Mouse (Mus musculus) thymus, adult 2 months (tissue): ENCODE measurements around the gene Ahrr. TPM values are rescaled to one million over a fixed set of nuclear protein-coding genes. Genes with fewer than 3 reads are reported as not detected.

Source experiments
- DNase-seq: peaks from one replicate; pipeline ENCODE4 v3.0.0; 2021
- H3K27ac ChIP-seq: fragments of 200-500 bp; 2 replicates; pipeline ENCODE4 v1.5.1; 2012; ENCODE audit warnings: low read length, control low read depth; ENCODE audit not compliant: control insufficient read depth, insufficient read depth
- H3K27me3 ChIP-seq: fragments of 200-500 bp; 2 replicates; pipeline ENCODE4 v1.6.1; 2012; ENCODE audit warnings: mild to moderate bottlenecking, low read length, moderate library complexity, mixed read lengths; ENCODE audit not compliant: control insufficient read depth, insufficient read depth
- H3K36me3 ChIP-seq: fragments of 200-500 bp; 2 replicates; pipeline ENCODE4 v1.6.1; 2012; ENCODE audit warnings: mild to moderate bottlenecking, low read length, moderate library complexity; ENCODE audit not compliant: control insufficient read depth, insufficient read depth
- H3K4me1 ChIP-seq: fragments of 200-500 bp; replicated peaks from 2 replicates; pipeline ENCODE4 v1.6.1; 2012; ENCODE audit warnings: low read length; ENCODE audit not compliant: control insufficient read depth, insufficient read depth
- H3K4me3 ChIP-seq: fragments of 200-500 bp; 2 replicates; pipeline ENCODE4 v1.5.1; 2012; ENCODE audit warnings: mild to moderate bottlenecking, low read length, control low read depth, moderate library complexity; ENCODE audit not compliant: control insufficient read depth, insufficient read depth
- CTCF ChIP-seq: fragments of 200-500 bp; IDR thresholded peaks from 2 replicates; pipeline ENCODE4 v1.5.1; 2012; ENCODE audit warnings: mild to moderate bottlenecking, control low read depth, low read length, moderate library complexity, borderline replicate concordance; ENCODE audit not compliant: control insufficient read depth, poor library complexity, insufficient read depth; ENCODE audit errors: extremely low read depth
- POLR2A ChIP-seq: fragments of 200-500 bp; IDR thresholded peaks from 2 replicates; pipeline ENCODE4 v1.6.1; 2012; ENCODE audit warnings: mild to moderate bottlenecking, low read length, control low read depth, moderate library complexity; ENCODE audit not compliant: control insufficient read depth, poor library complexity, insufficient read depth; ENCODE audit errors: extremely low read depth
- WGBS: fragments of 180-500 bp; shearing (Covaris S2); methylation state at CpG from one replicate; pipeline ENCODE4 v1.1.7; 2018; 5-methylcytosine and 5-hydroxymethylcytosine counted together
- polyA plus RNA-seq: library from polyadenylated mRNA; depleted of rRNA; stranded (reverse); fragments of >200 nt; gene quantifications from 2 replicates; pipeline ENCODE4 v1.2.3, GENCODE M21; 2012

Ahrr gene
- polyA plus RNA-seq, 1 experiment: 0.51 TPM

DNA sequence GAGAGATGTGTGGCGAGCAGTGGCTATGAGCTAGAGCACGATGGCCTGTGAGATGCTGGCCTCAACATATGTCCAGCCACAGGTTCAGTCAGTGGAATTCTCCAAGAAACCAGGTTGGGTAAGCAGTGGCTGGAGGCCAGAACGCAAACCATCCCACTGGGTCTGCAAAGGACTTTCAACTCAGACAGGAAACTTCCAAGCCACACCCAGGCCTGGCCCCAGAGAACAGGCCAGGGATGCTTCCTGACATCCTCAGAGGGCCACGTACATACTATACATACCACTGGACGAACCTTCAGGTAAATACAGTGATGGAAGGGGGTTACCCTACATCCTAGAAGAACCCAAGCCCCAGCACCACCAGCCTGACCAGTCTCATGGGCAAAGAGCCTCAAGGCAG, 2.5 kb downstream of the Ahrr start:
- Histone ChIP-seq H3K4me1 (no peaks in the 10 kb centered on the region), H3K4me3 (no peak overlapping the region), H3K36me3 (no peaks in the 10 kb centered on the region), H3K27ac (no peak overlapping the region), H3K27me3 (no peaks in the 10 kb centered on the region; the same call in 1 of the 2 replicates)
- 92% methylated on average over 5 of the region's 5 CpGs for WGBS
- DNase-seq: no peak
- TF ChIP-seq POLR2A (no peak), CTCF (no peak)

DNA sequence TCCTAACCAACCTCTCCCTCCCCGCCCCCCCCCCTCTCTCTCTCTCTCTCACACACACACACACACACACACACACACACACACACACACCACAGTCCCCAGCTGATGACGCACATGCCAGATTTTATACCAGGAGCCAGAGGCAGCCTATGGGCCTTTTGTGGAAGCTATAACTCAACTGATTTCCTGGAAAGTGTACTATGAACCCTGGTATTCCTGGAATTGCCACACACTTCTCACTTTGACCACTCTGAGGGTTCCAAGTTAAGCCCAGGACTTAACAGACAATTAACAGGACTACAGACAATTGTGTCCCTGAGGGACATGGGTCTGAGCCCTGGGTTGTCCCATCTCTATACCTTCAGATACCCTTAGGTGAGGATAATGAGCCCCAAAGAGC, 9.8 kb downstream of the Ahrr start:
- no peak for DNase-seq
- WGBS: 80% methylated on average over 1 of the region's 2 CpGs
- no peaks in the 10 kb centered on the region for H3K36me3 ChIP-seq
- H3K4me1 ChIP-seq: no peaks in the 10 kb centered on the region
- H3K27ac ChIP-seq: no peak overlapping the region
- TF ChIP-seq CTCF (no peak), POLR2A (no peak)
- no peaks in the 10 kb centered on the region for H3K27me3 ChIP-seq
- no peak overlapping the region for H3K4me3 ChIP-seq

DNA sequence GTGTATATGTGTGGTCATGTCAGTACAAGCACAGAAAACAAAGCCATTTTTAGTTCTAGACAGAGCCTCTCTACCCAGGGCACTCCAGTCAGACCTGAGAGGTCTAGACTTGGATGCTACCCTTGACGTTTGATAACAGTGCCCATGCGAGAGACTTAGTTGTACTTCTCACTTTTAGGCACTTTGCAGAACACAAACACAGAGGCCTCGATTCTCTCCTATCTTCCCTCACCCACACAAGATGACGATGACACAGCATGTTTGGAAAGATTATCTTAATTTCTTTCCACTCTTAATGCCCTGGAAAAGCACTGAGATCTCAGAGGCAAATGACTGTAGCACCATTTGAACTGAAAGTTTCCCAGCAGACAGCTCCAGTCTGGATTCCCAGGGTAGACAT, 16.4 kb downstream of the Ahrr start:
- no peaks in the 10 kb centered on the region for H3K27me3 ChIP-seq
- no peaks in the 10 kb centered on the region for H3K36me3 ChIP-seq
- TF ChIP-seq POLR2A (no peak), CTCF (no peak)
- H3K27ac ChIP-seq: no peak overlapping the region
- no peak for DNase-seq
- H3K4me3 ChIP-seq: no peak overlapping the region
- no peaks in the 10 kb centered on the region for H3K4me1 ChIP-seq
- WGBS: 71% methylated on average over 4 of the region's 4 CpGs

DNA sequence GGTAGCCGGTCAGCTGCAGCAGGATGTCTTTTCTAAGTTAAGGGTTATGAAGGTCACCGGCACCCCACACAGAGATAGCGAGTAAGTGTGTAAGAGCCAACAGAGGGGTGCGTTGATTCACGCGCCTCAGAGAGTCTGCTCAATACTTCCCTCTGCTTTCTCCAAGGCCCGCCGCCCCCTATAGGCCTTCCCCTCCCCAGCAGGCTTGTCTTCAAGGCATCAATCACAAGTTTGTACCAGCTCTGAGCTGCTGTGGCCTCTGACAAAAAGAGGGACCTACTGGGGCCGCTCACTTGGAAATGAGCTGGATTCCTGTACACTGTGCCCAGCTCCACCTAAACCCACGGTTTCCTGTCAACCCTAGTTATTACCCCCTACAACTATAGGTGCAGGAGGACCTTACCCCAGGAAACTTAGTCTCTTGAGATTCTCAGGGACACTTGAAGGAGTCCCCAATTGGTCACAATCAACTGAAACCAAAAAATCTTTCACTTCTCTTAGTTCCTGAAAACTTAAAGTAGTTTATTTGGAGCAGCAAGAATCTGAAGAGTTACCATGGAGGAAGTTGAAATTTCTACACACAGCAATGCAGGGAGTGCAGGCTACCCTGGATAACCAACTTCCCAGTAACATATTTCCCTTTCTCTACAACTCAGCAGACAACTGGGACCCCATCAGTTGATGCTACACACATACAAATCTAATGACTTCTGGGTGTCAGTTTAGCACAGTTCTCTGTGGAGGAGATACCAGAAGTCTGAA, 31.7 kb downstream of the Ahrr start:
- Histone ChIP-seq H3K4me3 (peak overlapping the region; percentile 26; the same call in 1 of the 2 replicates), H3K27ac (no peak overlapping the region; the same call in 1 of the 2 replicates), H3K27me3 (no peaks in the 10 kb centered on the region; the same call in 1 of the 2 replicates), H3K4me1 (peaks cover 4% of the 10 kb centered on the region; the same call in 1 of the 2 replicates), H3K36me3 (no peaks in the 10 kb centered on the region)
- peak; percentile 30 for DNase-seq
- 6% methylated on average over 10 of the region's 10 CpGs for WGBS
- TF ChIP-seq CTCF: no peak
- TF ChIP-seq POLR2A: no peak

DNA sequence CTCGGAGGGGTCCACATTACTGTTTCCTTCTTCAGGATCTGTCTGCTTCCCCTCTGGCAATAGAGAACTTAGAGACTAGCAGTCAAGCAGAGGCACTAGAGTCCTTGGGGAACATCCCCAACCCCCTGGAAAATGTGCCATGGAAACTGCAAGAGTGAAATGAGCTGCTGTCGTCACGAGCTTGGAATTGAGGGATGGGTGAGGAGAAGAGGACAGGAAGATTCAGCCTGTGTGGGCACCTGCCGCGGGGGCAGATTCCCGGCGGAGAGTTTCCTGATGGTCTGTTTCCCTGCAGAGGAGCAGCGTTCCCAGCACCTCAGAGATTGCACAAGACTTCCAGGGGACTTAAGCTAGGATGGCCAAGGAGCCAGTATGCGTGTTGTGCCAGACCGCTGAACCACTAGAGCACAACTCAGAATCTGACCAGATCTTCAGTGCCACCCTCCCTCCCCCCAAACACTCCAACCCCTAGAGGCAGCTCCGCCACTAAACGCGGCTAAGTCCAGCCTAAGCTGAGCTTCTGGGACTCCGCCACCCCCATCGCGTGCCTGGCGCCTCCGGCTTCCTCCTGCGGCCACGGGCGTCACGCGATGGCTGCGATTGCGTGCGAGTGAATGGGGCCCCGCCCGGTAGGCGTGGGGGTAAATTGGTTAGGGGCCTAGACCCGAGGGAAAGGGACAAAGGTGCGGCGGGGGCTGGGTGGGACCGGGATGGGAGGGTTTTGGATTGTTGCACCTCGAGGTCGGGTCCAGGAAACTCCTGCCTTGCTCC, 32.5 kb downstream of the Ahrr start:
- WGBS: 13% methylated on average over 35 of the region's 35 CpGs
- H3K27me3 ChIP-seq: no peaks in the 10 kb centered on the region; the same call in 1 of the 2 replicates
- no peak for TF ChIP-seq CTCF
- TF ChIP-seq POLR2A: 0 out of 2 replicates have a peak, but pooled peaks have one; percentile 11
- no peaks in the 10 kb centered on the region for H3K36me3 ChIP-seq
- no peak overlapping the region; the same call in 1 of the 2 replicates for H3K27ac ChIP-seq
- peaks cover 4% of the 10 kb centered on the region; the same call in 1 of the 2 replicates for H3K4me1 ChIP-seq
- peak overlapping the region; percentile 26 for H3K4me3 ChIP-seq
- DNase-seq: peak; percentile 34

DNA sequence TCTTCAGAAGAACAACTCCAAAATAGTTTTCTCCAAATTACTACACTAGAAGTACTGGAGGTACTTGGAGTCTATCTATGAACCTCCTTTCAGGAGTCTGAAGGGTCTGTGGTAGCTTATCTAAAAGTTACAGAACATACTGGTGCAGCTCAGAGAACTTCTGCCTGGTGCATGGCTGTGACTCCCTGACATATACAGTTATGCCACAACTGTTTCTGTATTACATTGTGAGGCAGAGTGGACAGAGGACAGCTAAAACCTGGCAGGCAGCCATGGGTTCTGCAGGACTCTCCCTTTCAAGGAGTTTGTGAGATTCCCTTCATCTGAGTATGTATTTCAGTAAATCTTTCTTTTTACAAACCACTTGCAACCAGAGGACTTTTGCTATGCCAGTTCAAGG, 45.6 kb downstream of the Ahrr start:
- Histone ChIP-seq H3K4me3 (no peak overlapping the region), H3K4me1 (no peaks in the 10 kb centered on the region), H3K36me3 (no peaks in the 10 kb centered on the region), H3K27me3 (no peaks in the 10 kb centered on the region), H3K27ac (no peak overlapping the region)
- no peak for DNase-seq
- TF ChIP-seq CTCF (no peak), POLR2A (no peak)
